Mouse (Mus musculus) cerebellum, postnatal 25 days (tissue): Measurements from ENCODE around the gene Cdh12.
A peak's percentile ranks its signal among the peaks of the same experiment; 100 is the strongest.

ENCODE experiments used
- DNase-seq, 2 experiments: peaks; one replicate each; pipeline ENCODE4 v3.0.0; 2021; ENCODE audit warnings: mixed read lengths in 2 of 2

Gene Cdh12

DNA sequence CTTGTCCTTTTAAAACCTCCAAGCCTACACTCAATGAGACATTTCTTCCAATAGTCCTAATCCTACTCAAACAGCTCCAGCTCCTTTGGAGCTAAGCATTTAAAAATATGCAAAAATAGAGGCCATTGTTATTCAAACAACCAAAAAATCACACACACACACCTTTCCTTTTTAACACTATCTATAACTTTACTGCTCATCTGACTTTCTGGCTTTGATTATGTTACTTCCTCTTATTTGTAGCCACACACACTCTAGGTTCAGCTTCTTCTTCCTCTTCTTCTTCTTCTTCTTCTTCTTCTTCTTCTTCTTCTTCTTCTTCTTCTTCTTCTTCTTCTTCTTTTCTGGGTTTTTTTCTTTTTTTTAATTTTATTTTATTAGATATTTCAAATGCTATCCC is 323.2 kb downstream of the Cdh12 start:
- DNase-seq: no peak

- DNase-seq: no peak
Observed at GRCm38 (mm10) chr15:20773423-20773822, 324.4 kb downstream of the Cdh12 start.

GRCm38 (mm10) chr15:20796999-20797398 is 347.9 kb downstream of the Cdh12 start:
- peak in 1 of 2 experiments; percentile 7 for DNase-seq

DNA sequence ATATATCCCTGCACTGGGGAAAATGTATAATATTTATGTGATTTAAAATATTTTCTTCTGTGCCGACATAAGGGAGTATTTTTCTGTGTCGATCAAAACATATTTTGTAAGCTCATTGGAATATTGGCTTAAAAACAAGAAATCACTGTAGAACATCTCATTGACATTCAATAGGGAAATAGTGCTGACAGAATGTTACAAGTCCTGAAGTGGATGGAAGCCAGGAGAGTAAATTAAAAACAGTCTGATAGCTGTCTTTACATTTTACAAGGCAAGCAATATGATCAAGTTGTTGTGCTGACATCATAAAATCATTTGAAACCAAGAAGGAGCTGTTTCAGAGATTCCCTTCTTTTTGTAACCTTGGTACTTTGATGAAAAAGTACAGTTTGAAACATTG is 349.5 kb downstream of the Cdh12 start:
- DNase-seq: no peak

DNA sequence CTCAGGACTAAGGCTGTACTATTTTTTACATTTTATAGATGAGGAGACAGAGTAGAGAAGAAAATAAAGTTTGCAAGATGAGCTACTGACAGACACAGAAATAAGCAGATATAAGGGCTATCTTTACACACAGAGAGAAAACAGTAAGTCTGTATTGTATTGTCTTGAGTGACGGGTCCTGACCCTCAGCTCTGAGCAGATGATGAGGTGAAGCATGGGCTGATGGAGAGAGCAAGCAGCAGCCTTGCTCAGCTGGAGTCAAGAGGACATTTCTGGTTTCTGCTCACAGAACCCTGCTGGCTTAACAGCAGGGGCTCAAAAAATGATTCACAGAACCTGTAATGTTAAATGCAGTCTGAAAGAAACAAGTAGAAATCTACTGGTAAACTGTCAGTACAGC is 386.8 kb downstream of the Cdh12 start:
- DNase-seq: no peak

DNA sequence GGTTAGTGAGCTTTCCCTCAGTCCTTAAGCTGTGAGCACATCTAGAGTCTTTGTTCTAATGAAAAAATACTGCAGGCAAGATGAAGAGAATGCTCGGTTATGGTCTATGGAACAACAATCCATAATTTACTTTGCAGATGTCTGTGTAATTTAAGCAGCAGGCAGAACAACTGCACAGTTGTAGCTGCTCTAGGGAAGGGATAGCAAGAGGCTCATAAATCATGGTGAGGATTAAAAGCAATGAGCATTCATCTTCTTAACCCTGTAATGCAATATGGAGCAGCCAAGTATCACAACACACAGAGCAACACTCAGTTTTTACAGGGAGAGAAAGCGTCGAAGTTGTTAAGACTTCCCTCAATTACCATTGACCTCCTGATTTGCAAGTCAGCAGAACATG is 387.9 kb downstream of the Cdh12 start:
- no peak for DNase-seq

DNA sequence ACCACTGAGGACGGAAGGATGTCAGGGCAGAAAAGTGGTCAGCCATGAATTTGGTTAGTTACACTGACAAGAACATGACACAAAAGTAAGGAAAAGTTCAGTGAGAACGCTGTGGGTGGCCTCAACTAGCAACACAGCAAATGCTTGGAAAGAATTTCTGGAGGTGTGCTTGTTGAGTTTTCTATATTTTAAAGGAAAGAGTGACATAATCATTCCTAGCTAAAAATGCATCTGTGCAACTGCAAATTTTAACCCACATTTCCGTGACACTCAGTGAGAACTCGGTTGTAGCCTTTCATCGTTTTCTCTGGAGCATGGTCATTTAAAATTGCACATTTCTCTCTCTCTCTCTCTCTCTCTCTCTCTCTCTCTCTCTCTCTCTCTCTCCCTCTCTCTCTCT is 392.4 kb downstream of the Cdh12 start:
- DNase-seq: no peak

- no peak for DNase-seq
Observed at GRCm38 (mm10) chr15:20863076-20863475, 414.0 kb downstream of the Cdh12 start.

DNA sequence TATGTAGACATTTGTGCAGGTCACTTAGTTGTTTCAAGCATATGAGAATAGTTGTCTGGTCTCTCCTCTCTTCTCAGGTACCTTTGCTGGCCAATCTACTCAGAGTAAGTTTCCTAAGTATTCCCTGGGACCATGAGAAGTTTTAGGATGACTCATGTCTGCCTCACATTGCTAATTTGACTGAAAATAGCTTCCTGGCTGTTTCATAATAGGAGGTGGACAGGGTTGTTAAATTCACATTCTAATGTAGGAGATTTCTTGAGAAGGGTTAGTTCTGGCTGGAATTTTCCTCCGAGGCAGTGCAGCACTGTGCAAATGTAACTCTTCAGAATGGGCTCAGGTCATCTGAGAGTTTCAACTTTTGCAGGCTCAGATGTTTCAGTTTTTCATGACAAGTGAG is 423.5 kb downstream of the Cdh12 start:
- DNase-seq: no peak

GRCm38 (mm10) chr15:20876993-20877392 is 427.9 kb downstream of the Cdh12 start:
- DNase-seq: no peak

GRCm38 (mm10) chr15:20893471-20893870 is 444.4 kb downstream of the Cdh12 start:
- no peak for DNase-seq

- DNase-seq: no peak
Observed at GRCm38 (mm10) chr15:20902568-20902967, 453.5 kb downstream of the Cdh12 start.

GRCm38 (mm10) chr15:20928221-20928620 is 479.2 kb downstream of the Cdh12 start:
- DNase-seq: no peak

DNA sequence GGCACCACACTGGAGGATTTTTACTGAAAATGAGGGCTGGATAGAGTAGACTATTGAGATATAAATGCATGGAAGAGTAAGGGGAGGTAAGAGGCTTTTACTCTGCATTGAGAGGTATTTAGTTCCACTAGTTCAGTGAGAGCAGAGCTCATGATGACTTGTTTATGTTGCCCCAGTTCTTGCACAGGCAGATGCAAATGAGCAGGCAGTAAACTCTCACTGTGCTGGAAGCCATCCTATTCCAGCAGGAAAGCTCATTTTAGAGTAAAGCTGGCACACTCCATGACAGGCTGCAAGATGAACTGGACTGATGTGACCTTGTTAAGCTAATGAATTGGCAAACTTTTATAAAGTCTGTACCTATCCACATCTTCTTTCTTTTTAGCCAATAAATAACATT is 494.9 kb downstream of the Cdh12 start:
- no peak for DNase-seq

DNA sequence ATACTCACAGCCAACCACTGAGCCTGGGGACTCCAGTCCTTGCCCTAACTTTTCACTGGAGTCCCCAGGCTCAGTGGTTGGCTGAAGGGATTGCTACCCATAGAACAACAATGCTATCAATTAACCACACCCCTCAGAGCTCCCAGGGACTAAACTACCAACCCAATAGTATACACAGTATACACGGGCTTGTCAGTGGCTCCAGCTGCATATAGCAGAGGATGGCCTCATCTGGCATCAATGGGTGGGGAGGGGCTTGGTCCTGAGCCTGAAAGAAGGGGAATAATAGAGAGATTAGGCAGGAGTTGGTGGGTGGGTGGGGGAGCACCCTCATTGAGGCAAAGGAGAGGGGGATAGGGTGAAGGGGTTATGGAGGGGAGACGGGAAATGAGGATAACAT is 518.4 kb downstream of the Cdh12 start:
- DNase-seq: no peak

DNA sequence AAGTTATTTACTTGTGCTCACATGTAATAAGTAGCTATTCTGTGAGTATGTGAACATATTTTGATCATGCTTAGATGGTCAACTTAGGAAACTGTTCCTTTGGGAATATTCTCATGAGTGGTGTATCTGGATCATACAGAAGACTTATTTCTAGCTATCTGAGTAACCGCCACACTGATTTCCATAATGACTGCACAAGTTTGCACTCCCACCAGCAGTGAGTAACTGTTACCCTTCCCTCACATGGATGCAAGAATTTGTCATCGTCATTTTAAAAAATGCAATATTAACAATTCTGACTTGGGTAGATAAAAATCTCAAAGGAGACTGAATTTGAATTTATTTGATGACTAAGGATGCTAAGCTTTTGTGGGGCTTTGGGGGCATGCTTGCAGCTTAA is 522.0 kb downstream of the Cdh12 start:
- no peak for DNase-seq

- DNase-seq: no peak
Observed at GRCm38 (mm10) chr15:21000541-21000940, 551.5 kb downstream of the Cdh12 start.

- DNase-seq: no peak
Observed at GRCm38 (mm10) chr15:21007931-21008330, 558.9 kb downstream of the Cdh12 start.

- no peak for DNase-seq
Observed at GRCm38 (mm10) chr15:21008487-21008886, 559.4 kb downstream of the Cdh12 start.

- no peak for DNase-seq
Observed at GRCm38 (mm10) chr15:21008969-21009368, 559.9 kb downstream of the Cdh12 start.

- no peak for DNase-seq
Observed at GRCm38 (mm10) chr15:21063683-21064082, 614.6 kb downstream of the Cdh12 start.

DNA sequence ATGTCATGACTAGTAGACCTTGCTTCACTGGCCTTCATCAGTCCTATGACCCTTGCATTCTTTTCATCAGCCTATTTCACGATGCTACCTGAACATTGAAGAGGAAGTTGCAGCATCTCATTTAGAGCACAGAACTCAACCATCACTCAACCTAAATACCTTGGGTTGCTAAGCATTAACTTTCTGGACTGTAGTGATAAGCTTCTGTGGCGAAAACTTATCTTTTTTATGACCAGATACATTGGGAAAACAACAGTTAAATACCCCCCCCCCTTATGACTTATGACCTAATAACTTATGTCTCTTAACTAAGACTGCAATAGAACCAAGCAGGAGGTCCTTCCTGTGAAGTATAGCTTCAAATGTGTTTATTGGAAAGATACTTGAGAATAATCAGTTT is 620.2 kb downstream of the Cdh12 start:
- no peak for DNase-seq

DNA sequence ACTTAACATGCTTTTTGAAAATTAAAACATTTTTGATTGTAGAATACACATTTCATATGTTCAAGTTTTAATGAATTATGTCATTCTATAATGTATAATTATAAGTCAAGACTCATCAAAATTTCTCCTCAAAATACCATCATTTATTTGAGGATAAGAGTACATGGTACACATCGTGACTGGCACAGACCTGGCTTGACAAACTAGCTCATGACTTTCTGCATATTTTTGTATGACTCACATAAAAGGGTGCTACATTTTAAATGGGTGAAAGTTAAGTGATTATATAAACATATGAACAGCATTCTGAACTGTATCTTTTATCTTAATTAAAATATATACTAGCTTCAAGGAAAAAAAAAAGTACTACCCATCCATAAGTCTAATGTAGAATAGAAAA is 643.8 kb downstream of the Cdh12 start:
- DNase-seq: no peak

GRCm38 (mm10) chr15:21109009-21109841 is 660.2 kb downstream of the Cdh12 start:
- DNase-seq: no peak

GRCm38 (mm10) chr15:21109889-21110500 is 660.9 kb downstream of the Cdh12 start:
- no peak for DNase-seq
